Mouse (Mus musculus): ENCODE data around the gene Grid1.

- no peak for TF ChIP-seq CTCF (IDR thresholded peaks at IDR 0.05; ENCODE audit: low read depth, low read length)
- TF ChIP-seq POLR2A (IDR thresholded peaks at IDR 0.05; ENCODE audit: extremely low read depth, insufficient read depth, low read length), result no peak
Observed at GRCm38 (mm10) chr14:34925021-34925420, 105.1 kb downstream of the Grid1 start.
